Mouse (Mus musculus) CH12.LX (cell line): ENCODE data around the gene Alg5. TPM values are rescaled to one million over a fixed set of nuclear protein-coding genes. Genes with fewer than 3 reads are reported as not detected.

Experiments
- DNase-seq: peaks from one replicate; pipeline ENCODE4 v3.0.0-alpha.2; 2013; ENCODE audit errors: extremely low read depth
- H3K27ac ChIP-seq: 2 replicates; pipeline ENCODE4 v1.5.1; 2012; ENCODE audit warnings: low read depth, mild to moderate bottlenecking, control low read depth, moderate library complexity; ENCODE audit not compliant: insufficient read depth
- H3K27me3 ChIP-seq: replicated peaks from 2 replicates; pipeline ENCODE3; 2012; ENCODE audit warnings: inconsistent platforms
- H3K36me3 ChIP-seq, 2 experiments: replicated peaks in 1 of 2; 2 replicates each; pipeline versions ENCODE3 to v1.6.1; 2012; ENCODE audit warnings: inconsistent platforms in 1 of 2, low read length in 1 of 2, mild to moderate bottlenecking in 1 of 2, mixed read lengths in 1 of 2, moderate library complexity in 1 of 2; ENCODE audit not compliant: control insufficient read depth in 1 of 2, insufficient read depth in 1 of 2
- H3K4me1 ChIP-seq, 2 experiments: 2 replicates each; pipeline ENCODE4 v1.6.1; 2012; ENCODE audit warnings: inconsistent platforms in 1 of 2, moderate library complexity in 1 of 2; ENCODE audit not compliant: insufficient read depth in 2 of 2, control insufficient read depth in 1 of 2
- H3K4me2 ChIP-seq: 2 replicates; pipeline ENCODE4 v1.6.1; 2012; ENCODE audit warnings: low read depth, mild to moderate bottlenecking, control low read depth; ENCODE audit not compliant: poor library complexity, insufficient read depth, severe bottlenecking
- H3K4me3 ChIP-seq, 3 experiments: fragments of 150-350 bp in 1 of 3; sonication (generic) in 1 of 3; replicated peaks in 1 of 3; 2 replicates each; pipeline versions ENCODE3 to v1.5.1; 2011 to 2012; ENCODE audit warnings: low read depth in 2 of 3, low read length in 2 of 3, mild to moderate bottlenecking in 2 of 3, moderate library complexity in 2 of 3, control low read depth in 1 of 3, improper control_type of control experiment in 1 of 3, inconsistent platforms in 1 of 3, mixed read lengths in 1 of 3; ENCODE audit not compliant: poor library complexity in 1 of 3
- H3K79me2 ChIP-seq: replicated peaks from 2 replicates; pipeline ENCODE4 v1.6.1; 2012; ENCODE audit warnings: mild to moderate bottlenecking, moderate library complexity; ENCODE audit not compliant: control insufficient read depth, poor library complexity, insufficient read depth, severe bottlenecking; ENCODE audit errors: extremely low read depth
- H3K9ac ChIP-seq: 2 replicates; pipeline ENCODE4 v1.6.1; 2012; ENCODE audit warnings: low read depth, mild to moderate bottlenecking, control low read depth, moderate library complexity; ENCODE audit not compliant: insufficient read depth
- H3K9me3 ChIP-seq: replicated peaks from 2 replicates; pipeline ENCODE3; 2012; ENCODE audit warnings: low read length, inconsistent platforms, mixed read lengths
- CTCF ChIP-seq, 2 experiments: IDR thresholded peaks in 1 of 2; conservative IDR thresholded peaks in 1 of 2; 2 replicates each; pipeline ENCODE4 v1.5.1; 2011 to 2012; ENCODE audit warnings: low read depth in 2 of 2, low read length in 2 of 2, improper control_type of control experiment in 1 of 2, inconsistent platforms in 1 of 2, mild to moderate bottlenecking in 1 of 2, moderate library complexity in 1 of 2
- ELF1 ChIP-seq: IDR thresholded peaks from 2 replicates; pipeline ENCODE4 v1.6.1; 2014; ENCODE audit warnings: low read depth, mild to moderate bottlenecking, inconsistent platforms, low read length, improper control_type of control experiment
- EP300 ChIP-seq: IDR thresholded peaks from 2 replicates; pipeline ENCODE4 v1.6.1; 2011; ENCODE audit warnings: low read length, improper control_type of control experiment
- ETS1 ChIP-seq: conservative IDR thresholded peaks from 2 replicates; pipeline ENCODE4 v1.6.1; 2012; ENCODE audit warnings: low read depth, mild to moderate bottlenecking, inconsistent platforms, low read length, improper control_type of control experiment, moderate library complexity
- JUN ChIP-seq: IDR thresholded peaks from 2 replicates; pipeline ENCODE4 v1.6.1; 2011; ENCODE audit warnings: low read depth, mild to moderate bottlenecking, low read length, improper control_type of control experiment, moderate library complexity; ENCODE audit not compliant: insufficient read depth
- MAFK ChIP-seq: IDR thresholded peaks from 2 replicates; pipeline ENCODE4 v1.6.1; 2011; ENCODE audit warnings: low read length, improper control_type of control experiment; ENCODE audit not compliant: insufficient replicate concordance
- NELFE ChIP-seq: IDR thresholded peaks from 2 replicates; pipeline ENCODE4 v1.6.1; 2011; ENCODE audit warnings: low read depth, low read length, improper control_type of control experiment
- NRF1 ChIP-seq: IDR thresholded peaks from 2 replicates; pipeline ENCODE4 v1.6.1; 2014; ENCODE audit warnings: low read depth, mild to moderate bottlenecking, inconsistent platforms, low read length, improper control_type of control experiment, moderate library complexity
- POLR2A ChIP-seq: IDR thresholded peaks from 2 replicates; pipeline ENCODE4 v1.6.1; 2011; ENCODE audit warnings: low read depth, mild to moderate bottlenecking, improper control_type of control experiment, low read length
- POLR2AphosphoS2 ChIP-seq: IDR thresholded peaks from 2 replicates; pipeline ENCODE4 v1.6.1; 2011; ENCODE audit warnings: low read depth, low read length, improper control_type of control experiment
- SIN3A ChIP-seq: IDR thresholded peaks from 2 replicates; pipeline ENCODE4 v1.6.1; 2012; ENCODE audit warnings: low read length, improper control_type of control experiment, inconsistent platforms
- USF1 ChIP-seq: IDR thresholded peaks from 2 replicates; pipeline ENCODE4 v1.6.1; 2014; ENCODE audit warnings: low read depth, mild to moderate bottlenecking, inconsistent platforms, low read length, improper control_type of control experiment
- dilution Hi-C: fragments of 300-500 bp; cut with MboI; formaldehyde crosslinking; loops from 2 replicates; pipeline ENCODE4 v1.14.3; 2020; ENCODE audit warnings: low sequenced_read_pairs; ENCODE audit not compliant: extremely low pct_unique_long_range_greater_than_20kb, extremely low pct_ligation_motif_present
- in situ Hi-C: fragments of 300-500 bp; cut with MboI; formaldehyde crosslinking; loops from 3 replicates; pipeline ENCODE4 v1.14.3; 2019; ENCODE audit warnings: low sequenced_read_pairs, low pct_ligation_motif_present, low pct_unique_long_range_greater_than_20kb, mixed read lengths
- polyA plus RNA-seq: library from polyadenylated mRNA; unstranded; fragments of >175 nt; gene quantifications from 2 replicates; pipeline ENCODE4 v1.2.1, GENCODE M21; 2012; ENCODE audit warnings: low read depth; ENCODE audit not compliant: insufficient read length
- total RNA-seq, 2 experiments: library from RNA; depleted of rRNA; stranded (reverse); fragments of 300-350 nt in 1 of 2; fragments of >200 nt in 1 of 2; gene quantifications; 2 replicates each; pipeline ENCODE4 v1.2.3; 2012 to 2014

Alg5 gene
- total and polyA plus RNA-seq, 3 experiments: 33.9 to 52.0 (median 48.0) TPM

DNA sequence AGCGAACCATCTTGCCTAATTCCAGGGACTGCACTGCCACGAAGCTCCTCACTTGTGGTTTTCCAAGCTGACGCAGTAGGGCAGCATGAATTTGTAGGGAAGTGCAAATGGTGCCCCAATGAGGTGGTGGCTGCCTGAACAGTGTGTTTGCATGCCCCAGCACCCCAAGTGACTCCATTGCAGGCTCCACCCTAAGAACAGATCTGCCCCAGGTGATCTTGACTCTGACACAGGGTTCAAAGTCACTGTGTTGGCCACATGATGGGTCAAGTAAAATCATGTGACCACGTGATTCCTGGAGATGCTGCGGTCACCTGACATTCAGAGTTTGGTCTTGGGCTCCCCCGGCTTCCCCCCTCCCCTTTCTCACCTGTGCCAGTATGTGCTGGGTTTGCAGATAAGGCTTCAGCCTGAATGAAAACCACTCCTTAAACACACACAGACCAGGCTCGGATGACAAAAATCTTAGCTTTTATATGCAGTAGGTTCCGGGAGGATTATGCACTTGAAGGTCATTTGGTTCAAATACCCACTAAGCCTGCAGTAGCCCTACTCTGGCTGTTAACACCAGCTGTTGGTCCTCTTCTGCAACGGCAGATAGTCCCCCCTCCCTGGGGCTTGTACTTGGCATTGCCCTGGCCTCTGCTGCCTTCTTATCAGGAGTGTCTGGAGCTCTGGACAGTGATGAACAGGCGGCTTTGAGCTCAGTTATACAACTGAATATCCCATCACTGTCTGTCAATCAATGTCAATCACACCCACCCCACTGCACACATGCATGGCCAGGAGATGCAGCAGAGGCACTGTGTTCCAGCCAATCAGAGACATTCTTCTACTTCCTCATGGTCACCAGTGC, 56.7 kb downstream of the Alg5 start:
- dilution Hi-C loops: no loop called here
- Histone ChIP-seq H3K36me3 (peaks cover 0 to 2% of the 10 kb centered on the region in 2 experiments), H3K4me2 (no peak overlapping the region), H3K27me3 (no peaks in the 10 kb centered on the region), H3K27ac (no peak overlapping the region), H3K9ac (no peak overlapping the region), H3K4me1 (no peaks in the 10 kb centered on the region), H3K9me3 (peaks cover 8% of the 10 kb centered on the region), H3K4me3 (no peak overlapping the region), H3K79me2 (no peaks in the 10 kb centered on the region)
- TF ChIP-seq USF1 (no peak), NELFE (no peak), MAFK (no peak), POLR2A (no peak), ETS1 (no peak), POLR2AphosphoS2 (no peak), SIN3A (no peak), NRF1 (no peak)
- in situ Hi-C loops: no loop called here
- no peak for DNase-seq

- H3K4me3 ChIP-seq: no peak overlapping the region
- H3K27ac ChIP-seq: no peak overlapping the region
- in situ Hi-C loops: no loop called here
- dilution Hi-C loops: no loop called here
- peaks cover 8% of the 10 kb centered on the region for H3K9me3 ChIP-seq
- TF ChIP-seq CTCF (conservative IDR thresholded peaks at IDR 0.05 in 1 of 2, IDR thresholded peaks at IDR 0.05 in 1 of 2; ENCODE audit: low read depth in 2 of 2, low read length in 2 of 2) (peak; percentile 40 to 48; a peak in 3 of 4 replicates), NRF1 (no peak)
- peak; percentile 14 for DNase-seq
- no peaks in the 10 kb centered on the region for H3K27me3 ChIP-seq
- H3K79me2 ChIP-seq: no peaks in the 10 kb centered on the region
- H3K4me2 ChIP-seq: no peak overlapping the region
- no peaks in the 10 kb centered on the region for H3K4me1 ChIP-seq
- peaks cover 0 to 2% of the 10 kb centered on the region in 2 experiments for H3K36me3 ChIP-seq
- H3K9ac ChIP-seq: no peak overlapping the region
These were observed 58.4 kb downstream of the Alg5 start for GRCm38 (mm10) chr3:54793762-54794161.

- Histone ChIP-seq H3K9me3 (peaks cover 8% of the 10 kb centered on the region), H3K27me3 (no peaks in the 10 kb centered on the region), H3K4me2 (no peak overlapping the region), H3K4me1 (no peaks in the 10 kb centered on the region), H3K36me3 (peaks cover 0 to 2% of the 10 kb centered on the region in 2 experiments), H3K4me3 (no peak overlapping the region), H3K79me2 (no peaks in the 10 kb centered on the region), H3K27ac (no peak overlapping the region), H3K9ac (no peak overlapping the region)
- in situ Hi-C loops: no loop called here
- TF ChIP-seq JUN: no peak
- no peak for TF ChIP-seq NELFE
- no peak for TF ChIP-seq ELF1
- TF ChIP-seq EP300: no peak
- DNase-seq: no peak
- dilution Hi-C loops: no loop called here
These were observed 60.0 kb downstream of the Alg5 start for GRCm38 (mm10) chr3:54795379-54795778.
